Mouse (Mus musculus) myocyte (in vitro differentiated cells): ENCODE results near the gene Cd34. TPM values are rescaled to one million over a fixed set of nuclear protein-coding genes. Genes with fewer than 3 reads are reported as not detected.

Source experiments
- H3K27me3 ChIP-seq: one replicate; pipeline ENCODE4 v1.6.1; 2011; ENCODE audit not compliant: control insufficient read depth, insufficient read depth, insufficient read length
- H3K36me3 ChIP-seq: one replicate; pipeline ENCODE4 v1.6.1; 2011; ENCODE audit not compliant: control insufficient read depth, insufficient read depth
- H3K4me2 ChIP-seq: one replicate; pipeline ENCODE4 v1.6.1; 2011; ENCODE audit warnings: low read depth, control low read depth
- H3K4me3 ChIP-seq: one replicate; pipeline ENCODE4 v1.5.1; 2011; ENCODE audit warnings: mild to moderate bottlenecking, control low read depth, moderate library complexity
- H3K79me2 ChIP-seq: one replicate; pipeline ENCODE4 v1.6.1; 2011; ENCODE audit not compliant: control insufficient read depth, insufficient read depth
- H3ac ChIP-seq: one replicate; pipeline ENCODE4 v1.6.1; 2011; ENCODE audit not compliant: control insufficient read depth, insufficient read length
- CEBPB ChIP-seq: IDR thresholded peaks from 2 replicates; pipeline ENCODE4 v1.6.1; 2011; ENCODE audit warnings: mild to moderate bottlenecking, moderate library complexity; ENCODE audit not compliant: poor library complexity, insufficient read depth, severe bottlenecking
- E2F4 ChIP-seq: IDR thresholded peaks from one replicate; pipeline ENCODE4 v1.6.1; 2011; ENCODE audit warnings: mild to moderate bottlenecking, control low read depth, moderate library complexity; ENCODE audit not compliant: insufficient read depth
- MAX ChIP-seq: IDR thresholded peaks from one replicate; pipeline ENCODE4 v1.6.1; 2011; ENCODE audit warnings: low read depth, mild to moderate bottlenecking, control low read depth
- MYOD1 ChIP-seq, 3 experiments: IDR thresholded peaks; one replicate each; pipeline ENCODE4 v1.6.1; 2011; ENCODE audit warnings: control low read depth in 2 of 3, low read depth in 2 of 3, mild to moderate bottlenecking in 2 of 3, moderate library complexity in 1 of 3; ENCODE audit not compliant: insufficient read length in 2 of 3, control insufficient read depth in 1 of 3
- MYOG ChIP-seq, 3 experiments: IDR thresholded peaks; one replicate each; pipeline ENCODE4 v1.6.1; 2011; ENCODE audit warnings: control low read depth in 2 of 3, low read depth in 2 of 3, mild to moderate bottlenecking in 2 of 3; ENCODE audit not compliant: insufficient read length in 2 of 3, control insufficient read depth in 1 of 3, insufficient read depth in 1 of 3
- POLR2A ChIP-seq: IDR thresholded peaks from one replicate; pipeline ENCODE4 v1.6.1; 2011; ENCODE audit warnings: low read depth, mild to moderate bottlenecking, control low read depth, moderate library complexity; ENCODE audit not compliant: insufficient read length
- POLR2AphosphoS2 ChIP-seq: IDR thresholded peaks from one replicate; pipeline ENCODE4 v1.6.1; 2011; ENCODE audit warnings: low read depth, control low read depth; ENCODE audit not compliant: insufficient read length
- REST ChIP-seq: IDR thresholded peaks from one replicate; pipeline ENCODE4 v1.6.1; 2011; ENCODE audit warnings: mild to moderate bottlenecking, control low read depth, moderate library complexity; ENCODE audit not compliant: insufficient read depth, insufficient read length
- SRF ChIP-seq: IDR thresholded peaks from one replicate; pipeline ENCODE4 v1.6.1; 2011; ENCODE audit warnings: low read depth; ENCODE audit not compliant: control insufficient read depth, insufficient read length
- TCF12 ChIP-seq: IDR thresholded peaks from one replicate; pipeline ENCODE4 v1.6.1; 2011; ENCODE audit warnings: mild to moderate bottlenecking, control low read depth; ENCODE audit not compliant: poor library complexity, insufficient read depth, severe bottlenecking
- TCF3 ChIP-seq: IDR thresholded peaks from one replicate; pipeline ENCODE4 v1.6.1; 2011; ENCODE audit warnings: low read depth, control low read depth; ENCODE audit not compliant: insufficient read length
- USF1 ChIP-seq: IDR thresholded peaks from one replicate; pipeline ENCODE4 v1.6.1; 2011; ENCODE audit warnings: low read depth, mild to moderate bottlenecking, control low read depth, moderate library complexity
- polyA plus RNA-seq: library from polyadenylated mRNA; unstranded; fragments of >200 nt; fragmentation: generic; extraction: Trizol; gene quantifications from one replicate; pipeline ENCODE4 v1.2.1, GENCODE M21; 2012; ENCODE audit warnings: missing spikeins

Cd34 gene
- polyA plus RNA-seq, 1 experiment = 19.0 TPM

DNA sequence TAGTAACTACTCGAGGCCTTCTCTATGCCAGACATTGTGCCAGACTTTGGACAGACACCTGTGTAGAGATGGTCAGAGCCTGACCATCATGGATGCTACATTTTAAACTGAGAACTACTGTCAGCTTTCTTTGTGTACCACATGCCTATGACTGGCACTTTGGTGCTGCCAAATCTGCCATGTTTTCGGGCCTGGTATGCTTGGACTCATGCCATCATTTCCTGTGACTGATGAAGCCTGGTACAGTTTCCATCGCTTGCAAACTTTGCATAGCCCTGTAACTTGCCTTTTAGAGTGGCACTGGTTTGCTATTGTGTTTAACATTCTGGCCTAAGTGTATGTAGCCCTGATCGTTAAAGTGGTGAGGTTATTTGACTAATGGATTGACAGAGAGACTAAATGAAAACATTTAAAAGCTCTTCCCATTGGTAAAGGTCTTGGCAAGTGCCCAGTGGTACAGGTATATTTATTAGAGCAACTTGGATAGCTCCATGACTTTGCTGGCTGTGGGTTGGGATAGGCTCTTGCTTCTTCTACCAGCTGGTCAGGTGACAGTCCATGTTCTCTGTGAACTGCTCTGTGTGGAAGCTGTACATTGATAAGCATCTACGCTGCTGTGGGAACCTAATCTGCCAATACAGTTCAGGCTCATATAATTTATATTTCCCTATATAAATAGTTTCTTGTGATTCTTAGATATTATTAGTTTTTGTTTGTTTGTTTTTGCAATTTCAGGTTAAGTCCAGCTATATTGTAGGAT, 44.5 kb downstream of the Cd34 start:
- H3K36me3 ChIP-seq = no peaks in the 10 kb centered on the region
- H3K4me3 ChIP-seq = no peak overlapping the region
- peaks cover 5% of the 10 kb centered on the region for H3K79me2 ChIP-seq
- H3ac ChIP-seq = no peak overlapping the region
- H3K27me3 ChIP-seq = no peaks in the 10 kb centered on the region
- H3K4me2 ChIP-seq = no peak overlapping the region
- no peak for TF ChIP-seq MYOG (IDR thresholded peaks at IDR 0.05; ENCODE audit: control insufficient read depth in 1 of 3, insufficient read depth in 1 of 3, insufficient read length in 2 of 3, low read depth in 2 of 3)
- TF ChIP-seq USF1 = no peak
- TF ChIP-seq E2F4 = no peak
- TF ChIP-seq SRF = no peak
- TF ChIP-seq TCF3 = no peak
- no peak for TF ChIP-seq REST
- TF ChIP-seq MAX = no peak
- TF ChIP-seq CEBPB = no peak

DNA sequence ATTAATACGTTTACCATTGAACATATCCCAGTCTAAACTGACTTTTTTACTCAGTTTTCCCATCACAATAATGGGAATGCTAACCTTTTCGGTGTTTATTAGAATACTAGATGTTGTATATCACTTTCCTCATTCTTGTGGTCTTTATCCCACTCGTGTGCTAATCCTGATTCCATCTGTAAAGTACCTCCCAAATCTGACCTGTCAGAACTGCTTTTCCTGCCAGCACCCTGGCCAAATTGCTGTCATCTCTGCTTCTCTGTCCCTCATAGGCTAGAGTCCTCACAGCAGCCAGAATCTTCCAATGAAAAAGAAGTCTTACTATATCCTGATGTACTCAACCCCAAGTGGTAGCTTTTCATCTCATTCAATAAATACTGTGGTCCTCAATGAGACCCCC, 46.3 kb downstream of the Cd34 start:
- TF ChIP-seq USF1 = no peak
- TF ChIP-seq E2F4 = no peak
- TF ChIP-seq CEBPB = no peak
- no peak for TF ChIP-seq REST
- no peak for TF ChIP-seq MYOD1 (IDR thresholded peaks at IDR 0.05; ENCODE audit: control insufficient read depth in 1 of 3, insufficient read length in 2 of 3, low read depth in 2 of 3)
- no peak for TF ChIP-seq TCF12
- TF ChIP-seq SRF = no peak
- TF ChIP-seq TCF3 = no peak
- TF ChIP-seq MAX = no peak
- no peak for TF ChIP-seq MYOG (IDR thresholded peaks at IDR 0.05; ENCODE audit: control insufficient read depth in 1 of 3, insufficient read depth in 1 of 3, insufficient read length in 2 of 3, low read depth in 2 of 3)
- no peak for TF ChIP-seq POLR2A
- no peak for TF ChIP-seq POLR2AphosphoS2
- H3K79me2 ChIP-seq = peaks cover 5% of the 10 kb centered on the region
- H3K36me3 ChIP-seq = no peaks in the 10 kb centered on the region
- H3K27me3 ChIP-seq = no peaks in the 10 kb centered on the region
- no peak overlapping the region for H3ac ChIP-seq
- no peak overlapping the region for H3K4me3 ChIP-seq
- no peak overlapping the region for H3K4me2 ChIP-seq

DNA sequence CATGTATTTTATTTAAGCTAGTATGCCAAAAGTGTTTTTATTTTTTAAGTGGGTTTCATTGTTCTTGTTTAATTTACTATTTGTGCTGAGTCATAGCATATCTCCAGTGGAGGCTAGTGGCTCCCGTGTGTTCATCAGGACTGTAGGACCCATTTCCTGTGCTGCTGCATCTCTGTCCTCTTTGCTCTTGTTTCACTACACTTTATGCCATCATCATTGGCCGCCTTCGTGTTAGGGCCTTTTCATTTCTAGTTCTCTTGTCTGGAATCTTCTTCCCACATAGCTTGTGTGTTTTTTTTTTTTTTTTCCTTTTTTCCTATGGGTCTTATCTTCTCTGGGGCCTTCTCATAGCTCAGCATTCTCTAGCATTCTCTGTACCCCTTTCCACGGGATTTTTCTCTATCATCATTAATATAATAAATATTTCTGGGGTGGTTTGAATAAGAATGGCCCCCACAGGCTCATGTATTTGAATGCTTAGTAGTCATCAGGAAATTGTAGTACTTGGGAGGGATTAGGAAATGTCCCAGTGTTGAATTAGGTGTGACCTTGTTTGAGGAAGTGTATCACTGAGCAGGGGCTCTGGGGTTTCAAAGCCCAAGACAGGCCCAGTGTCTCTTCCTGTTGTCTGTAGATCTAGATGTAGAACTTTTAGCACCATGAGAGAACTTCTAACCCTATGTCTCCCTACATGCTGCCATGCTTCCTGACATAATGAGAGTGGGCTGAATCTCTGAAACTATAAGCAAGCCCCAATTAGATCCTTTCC, 47.0 kb downstream of the Cd34 start:
- no peak overlapping the region for H3ac ChIP-seq
- no peaks in the 10 kb centered on the region for H3K36me3 ChIP-seq
- H3K79me2 ChIP-seq = peaks cover 5% of the 10 kb centered on the region
- TF ChIP-seq TCF3 (no peak), REST (no peak), CEBPB (no peak), MYOD1 (IDR thresholded peaks at IDR 0.05; ENCODE audit: control insufficient read depth in 1 of 3, insufficient read length in 2 of 3, low read depth in 2 of 3) (no peak)
- no peak overlapping the region for H3K4me3 ChIP-seq
- no peak overlapping the region for H3K4me2 ChIP-seq
- no peaks in the 10 kb centered on the region for H3K27me3 ChIP-seq

- TF ChIP-seq POLR2A (no peak), MYOG (IDR thresholded peaks at IDR 0.05; ENCODE audit: control insufficient read depth in 1 of 3, insufficient read depth in 1 of 3, insufficient read length in 2 of 3, low read depth in 2 of 3) (no peak), TCF3 (no peak), REST (no peak), MAX (no peak), CEBPB (no peak), POLR2AphosphoS2 (no peak)
- no peak overlapping the region for H3K4me2 ChIP-seq
- H3K36me3 ChIP-seq = no peaks in the 10 kb centered on the region
- no peaks in the 10 kb centered on the region for H3K27me3 ChIP-seq
- no peak overlapping the region for H3K4me3 ChIP-seq
- H3ac ChIP-seq = no peak overlapping the region
- peaks cover 5% of the 10 kb centered on the region for H3K79me2 ChIP-seq
Observed at GRCm38 (mm10) chr1:194989024-194989423, 50.4 kb downstream of the Cd34 start.

GRCm38 (mm10) chr1:194990976-194991375, 52.4 kb downstream of the Cd34 start:
- no peak overlapping the region for H3K4me2 ChIP-seq
- H3K4me3 ChIP-seq = no peak overlapping the region
- no peak overlapping the region for H3ac ChIP-seq
- TF ChIP-seq CEBPB = no peak
- TF ChIP-seq POLR2AphosphoS2 = no peak
- no peak for TF ChIP-seq E2F4
- no peak for TF ChIP-seq MYOG (IDR thresholded peaks at IDR 0.05; ENCODE audit: control insufficient read depth in 1 of 3, insufficient read depth in 1 of 3, insufficient read length in 2 of 3, low read depth in 2 of 3)
- no peak for TF ChIP-seq MYOD1 (IDR thresholded peaks at IDR 0.05; ENCODE audit: control insufficient read depth in 1 of 3, insufficient read length in 2 of 3, low read depth in 2 of 3)
- TF ChIP-seq POLR2A = no peak
- no peak for TF ChIP-seq USF1
- TF ChIP-seq REST = no peak
- no peak for TF ChIP-seq TCF3
- TF ChIP-seq MAX = no peak
- TF ChIP-seq SRF = no peak
- TF ChIP-seq TCF12 = no peak
- no peaks in the 10 kb centered on the region for H3K79me2 ChIP-seq
- no peaks in the 10 kb centered on the region for H3K27me3 ChIP-seq
- no peaks in the 10 kb centered on the region for H3K36me3 ChIP-seq
